Mouse (Mus musculus) forebrain, embryonic 14.5 days (tissue): ENCODE measurements at regions not wholly inside any gene's neighbourhood (a gene's known extent, or its start where the extent isn't known, plus 50 kb on each side); places are given as distances from the start of the nearest gene placed in this dataset.

Experiments
- ATAC-seq: fragments of 200-750 bp; cut with Nextera tagmentation; 2 replicates; pipeline ENCODE4 v1.8.0; 2017; ENCODE audit warnings: mild to moderate bottlenecking, moderate library complexity
- DNase-seq: peaks from one replicate; pipeline ENCODE4 v3.0.0-alpha.2; 2015; ENCODE audit warnings: low spot score
- H3K27ac ChIP-seq: fragments of 300-500 bp; sonication (generic); 2 replicates; pipeline ENCODE4 v1.5.1; 2014; ENCODE audit warnings: low read depth, mild to moderate bottlenecking, control low read depth, low read length, moderate library complexity
- H3K27me3 ChIP-seq: fragments of 300-500 bp; sonication (generic); replicated peaks from 2 replicates; pipeline ENCODE4 v1.6.1; 2014; ENCODE audit warnings: low read length, control low read depth, mixed read lengths; ENCODE audit not compliant: control insufficient read depth, insufficient read depth
- H3K36me3 ChIP-seq: fragments of 300-500 bp; sonication (generic); 2 replicates; pipeline ENCODE4 v1.6.1; 2014; ENCODE audit warnings: low read length, control low read depth; ENCODE audit not compliant: control insufficient read depth, insufficient read depth
- H3K4me1 ChIP-seq: fragments of 300-500 bp; sonication (generic); 2 replicates; pipeline ENCODE4 v1.6.1; 2014; ENCODE audit warnings: antibody characterized with exemption, low read length, control low read depth; ENCODE audit not compliant: control insufficient read depth, insufficient read depth
- H3K4me2 ChIP-seq: fragments of 300-500 bp; sonication (generic); 2 replicates; pipeline ENCODE4 v1.6.1; 2014; ENCODE audit warnings: mild to moderate bottlenecking, control low read depth, low read length
- H3K4me3 ChIP-seq: fragments of 300-500 bp; sonication (generic); 2 replicates; pipeline ENCODE4 v1.5.1; 2014; ENCODE audit warnings: low read depth, low read length, control low read depth
- H3K9ac ChIP-seq: fragments of 300-500 bp; sonication (generic); 2 replicates; pipeline ENCODE4 v1.6.1; 2014; ENCODE audit warnings: mild to moderate bottlenecking, low read length, control low read depth, moderate library complexity
- H3K9me3 ChIP-seq: fragments of 300-500 bp; sonication (generic); replicated peaks from 2 replicates; pipeline ENCODE4 v1.6.1; 2016; ENCODE audit warnings: low read length, control low read depth, mixed read lengths; ENCODE audit not compliant: control insufficient read depth
- WGBS: fragments of 180-500 bp; shearing (Covaris S2); extraction: QIAGEN DNeasy Blood & Tissue Kit; methylation state at CpG from one replicate; pipeline ENCODE4 v1.1.7; 2014; 5-methylcytosine and 5-hydroxymethylcytosine counted together

- Histone ChIP-seq H3K9me3 (no peaks in the 10 kb centered on the region), H3K36me3 (no peaks in the 10 kb centered on the region), H3K4me3 (no peak overlapping the region), H3K4me2 (no peak overlapping the region), H3K4me1 (no peaks in the 10 kb centered on the region), H3K27ac (no peak overlapping the region), H3K27me3 (no peaks in the 10 kb centered on the region), H3K9ac (no peak overlapping the region)
- ATAC-seq = no peak
- DNase-seq = peak; percentile 36
- 85% methylated on average over 2 of the region's 2 CpGs for WGBS
Measured at GRCm38 (mm10) chr15:52536594-52536993, 1348.1 kb upstream of the Gm7489 start.

GRCm38 (mm10) chr15:52558682-52559081 is 1326.0 kb upstream of the Gm7489 start:
- no peaks in the 10 kb centered on the region for H3K9me3 ChIP-seq
- no peak overlapping the region for H3K4me2 ChIP-seq
- no peak for ATAC-seq
- H3K4me3 ChIP-seq = no peak overlapping the region
- no peaks in the 10 kb centered on the region for H3K4me1 ChIP-seq
- no peak overlapping the region for H3K27ac ChIP-seq
- DNase-seq = no peak
- no peaks in the 10 kb centered on the region for H3K27me3 ChIP-seq
- H3K36me3 ChIP-seq = no peaks in the 10 kb centered on the region
- H3K9ac ChIP-seq = no peak overlapping the region

DNA sequence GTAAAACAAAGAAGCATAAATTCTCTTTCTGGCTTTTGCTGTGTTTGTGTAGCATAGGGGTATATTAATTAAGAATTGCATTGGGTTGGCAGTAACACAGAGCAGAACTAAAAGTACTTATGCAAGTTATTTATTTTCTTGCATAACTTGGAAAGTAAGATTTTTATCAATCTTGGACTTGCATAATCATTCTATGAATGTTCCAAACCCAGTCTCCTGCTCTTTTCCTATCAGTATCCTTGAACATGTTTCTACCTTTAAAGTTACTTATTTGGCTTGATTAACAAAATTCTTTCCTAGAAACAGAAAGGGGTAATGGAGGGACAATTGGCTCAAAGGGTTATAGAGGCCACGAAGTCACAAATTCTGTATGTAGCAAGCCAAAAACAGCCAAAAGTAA is 1320.6 kb upstream of the Gm7489 start:
- Histone ChIP-seq H3K27me3 (no peaks in the 10 kb centered on the region), H3K4me1 (no peaks in the 10 kb centered on the region), H3K36me3 (no peaks in the 10 kb centered on the region), H3K9me3 (no peaks in the 10 kb centered on the region), H3K9ac (no peak overlapping the region), H3K4me3 (no peak overlapping the region), H3K4me2 (no peak overlapping the region), H3K27ac (no peak overlapping the region)
- ATAC-seq = no peak
- 86% methylated on average over 1 of the region's 1 CpGs for WGBS
- DNase-seq = no peak

DNA sequence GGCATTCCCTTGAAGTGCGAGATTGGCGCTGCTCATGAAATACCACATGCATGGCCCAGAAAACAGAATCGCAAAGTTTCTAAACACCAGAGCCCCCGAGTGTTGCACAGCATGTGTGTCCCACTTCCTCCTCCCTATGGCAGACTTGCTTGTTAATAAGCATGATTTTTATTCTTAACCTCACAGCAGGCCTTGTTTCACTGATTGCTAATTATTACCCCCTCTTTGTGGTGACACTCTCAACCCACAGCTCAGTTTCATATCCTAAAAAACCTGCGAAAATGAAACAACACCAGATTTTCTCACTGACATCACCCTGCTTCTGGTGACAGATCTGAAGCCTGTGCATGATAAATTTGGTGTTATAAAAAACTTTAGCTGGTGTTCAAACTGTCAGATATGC is 1319.3 kb upstream of the Gm7489 start:
- Histone ChIP-seq H3K9me3 (no peaks in the 10 kb centered on the region), H3K27me3 (no peaks in the 10 kb centered on the region), H3K9ac (no peak overlapping the region), H3K27ac (no peak overlapping the region), H3K4me1 (no peaks in the 10 kb centered on the region), H3K36me3 (no peaks in the 10 kb centered on the region), H3K4me3 (no peak overlapping the region), H3K4me2 (peak overlapping the region; percentile 9; the same call in 1 of the 2 replicates)
- ATAC-seq (peak; percentile 82; the same call in 1 of the 2 replicates), DNase-seq (peak; percentile 68)
- 40% methylated on average over 5 of the region's 5 CpGs for WGBS

GRCm38 (mm10) chr15:52570256-52570655 is 1314.5 kb upstream of the Gm7489 start:
- no peaks in the 10 kb centered on the region for H3K27me3 ChIP-seq
- H3K27ac ChIP-seq = no peak overlapping the region
- no peaks in the 10 kb centered on the region for H3K9me3 ChIP-seq
- no peak overlapping the region for H3K4me2 ChIP-seq
- H3K4me3 ChIP-seq = no peak overlapping the region
- no peak for ATAC-seq
- WGBS = 97% methylated on average over 1 of the region's 1 CpGs
- H3K4me1 ChIP-seq = no peaks in the 10 kb centered on the region
- no peak for DNase-seq
- no peak overlapping the region for H3K9ac ChIP-seq
- no peaks in the 10 kb centered on the region for H3K36me3 ChIP-seq

DNA sequence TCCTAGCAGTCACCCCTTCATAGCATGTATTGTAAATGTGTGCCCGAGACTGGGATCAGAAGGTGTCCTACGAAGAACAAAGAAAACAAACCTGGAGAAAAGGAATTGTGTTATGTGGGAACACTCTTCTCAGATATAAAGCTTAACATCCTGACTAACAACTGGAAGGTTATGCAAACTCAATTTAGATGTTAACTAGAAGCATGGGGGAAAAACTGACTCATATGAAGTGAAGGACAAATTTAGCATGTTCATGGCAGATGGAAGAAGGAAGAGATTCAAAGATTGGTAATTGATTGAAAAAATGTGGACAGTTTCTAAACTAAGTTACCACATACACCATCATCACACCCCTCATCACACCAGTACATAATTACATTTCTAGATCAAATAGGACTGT is 1307.1 kb upstream of the Gm7489 start:
- Histone ChIP-seq H3K9ac (no peak overlapping the region), H3K4me1 (no peaks in the 10 kb centered on the region), H3K9me3 (no peaks in the 10 kb centered on the region), H3K27ac (no peak overlapping the region), H3K4me3 (no peak overlapping the region), H3K27me3 (no peaks in the 10 kb centered on the region), H3K4me2 (no peak overlapping the region), H3K36me3 (no peaks in the 10 kb centered on the region)
- ATAC-seq (no peak), DNase-seq (no peak)
- 95% methylated on average over 2 of the region's 2 CpGs for WGBS

DNA sequence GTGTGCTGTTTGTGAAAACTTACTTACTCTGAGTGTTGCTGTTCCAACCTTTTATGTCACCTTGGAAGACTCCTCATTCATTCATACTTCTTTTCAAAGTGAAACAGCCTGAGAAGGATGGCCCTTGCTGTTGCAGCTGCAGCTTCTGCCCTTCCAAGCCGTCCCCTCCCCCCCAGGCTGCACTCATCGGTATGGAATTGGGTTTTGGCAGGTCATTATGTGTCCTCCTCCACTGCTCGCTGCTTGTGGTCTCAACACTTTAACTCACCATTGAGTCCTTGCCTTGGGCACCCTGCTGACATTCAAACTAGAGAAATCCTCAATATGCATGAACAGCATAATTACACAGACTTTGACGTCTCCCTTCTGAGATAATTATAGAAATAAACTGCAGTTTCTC is 1295.3 kb upstream of the Gm7489 start:
- no peaks in the 10 kb centered on the region for H3K27me3 ChIP-seq
- DNase-seq (peak; percentile 7), ATAC-seq (no peak)
- WGBS = 34% methylated on average over 4 of the region's 4 CpGs
- no peak overlapping the region for H3K4me2 ChIP-seq
- H3K9me3 ChIP-seq = no peaks in the 10 kb centered on the region
- H3K36me3 ChIP-seq = no peaks in the 10 kb centered on the region
- H3K27ac ChIP-seq = no peak overlapping the region
- no peak overlapping the region for H3K4me3 ChIP-seq
- H3K9ac ChIP-seq = no peak overlapping the region
- H3K4me1 ChIP-seq = no peaks in the 10 kb centered on the region

DNA sequence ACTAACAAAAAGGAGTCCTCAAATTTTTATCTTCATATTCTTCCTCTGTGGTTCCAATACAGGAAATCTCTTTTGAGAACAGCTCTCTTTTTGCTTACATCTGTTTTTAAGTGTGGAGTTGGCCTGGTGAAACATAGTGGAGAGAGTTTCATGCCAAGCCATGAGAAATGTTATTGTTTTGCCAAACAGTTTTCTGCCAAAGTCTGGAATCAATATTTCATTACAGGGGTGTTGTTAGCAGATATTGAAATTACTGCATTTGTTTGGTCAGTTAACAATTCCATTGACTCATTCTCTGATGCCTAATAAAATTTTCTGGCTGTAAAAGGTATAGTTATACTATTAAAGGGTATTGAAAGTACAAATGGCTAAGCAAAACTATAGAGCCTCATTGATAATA is 1285.2 kb upstream of the Gm7489 start:
- no peak overlapping the region for H3K9ac ChIP-seq
- no peaks in the 10 kb centered on the region for H3K36me3 ChIP-seq
- ATAC-seq = no peak
- H3K4me3 ChIP-seq = no peak overlapping the region
- no peak overlapping the region for H3K27ac ChIP-seq
- no peak for DNase-seq
- H3K4me1 ChIP-seq = no peaks in the 10 kb centered on the region
- H3K4me2 ChIP-seq = no peak overlapping the region
- H3K27me3 ChIP-seq = no peaks in the 10 kb centered on the region
- no peaks in the 10 kb centered on the region for H3K9me3 ChIP-seq

DNA sequence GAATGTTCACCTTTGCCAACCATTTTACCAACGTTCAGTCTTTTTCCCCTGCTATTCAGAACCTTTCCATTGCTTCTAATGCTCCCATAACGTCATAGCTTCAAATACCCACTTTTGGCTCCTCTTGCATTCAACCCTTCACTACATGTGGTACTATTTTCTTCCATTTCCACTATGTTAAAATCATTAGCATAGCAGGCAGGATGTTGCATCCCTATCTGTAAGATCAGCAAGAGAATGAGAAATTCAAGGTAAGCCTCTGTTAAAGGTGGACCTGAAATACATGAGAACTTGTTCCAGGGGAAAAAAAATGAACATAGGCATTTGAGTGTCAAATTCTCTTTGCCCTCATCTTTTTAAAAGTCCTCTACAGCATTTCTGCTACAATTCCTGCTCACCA is 1284.7 kb upstream of the Gm7489 start:
- H3K4me3 ChIP-seq = no peak overlapping the region
- H3K9me3 ChIP-seq = no peaks in the 10 kb centered on the region
- no peaks in the 10 kb centered on the region for H3K4me1 ChIP-seq
- H3K27me3 ChIP-seq = no peaks in the 10 kb centered on the region
- no peak for ATAC-seq
- H3K4me2 ChIP-seq = no peak overlapping the region
- 61% methylated on average over 2 of the region's 2 CpGs for WGBS
- H3K27ac ChIP-seq = no peak overlapping the region
- no peak overlapping the region for H3K9ac ChIP-seq
- H3K36me3 ChIP-seq = no peaks in the 10 kb centered on the region
- DNase-seq = no peak

- no peaks in the 10 kb centered on the region for H3K27me3 ChIP-seq
- no peak overlapping the region for H3K27ac ChIP-seq
- ATAC-seq (no peak), DNase-seq (no peak)
- H3K9me3 ChIP-seq = no peaks in the 10 kb centered on the region
- no peak overlapping the region for H3K4me2 ChIP-seq
- H3K36me3 ChIP-seq = no peaks in the 10 kb centered on the region
- H3K4me1 ChIP-seq = no peaks in the 10 kb centered on the region
- no peak overlapping the region for H3K4me3 ChIP-seq
- WGBS = 89% methylated on average over 3 of the region's 3 CpGs
- H3K9ac ChIP-seq = no peak overlapping the region
Measured at GRCm38 (mm10) chr15:52639790-52640189, 1244.9 kb upstream of the Gm7489 start.
